Mouse (Mus musculus): ENCODE measurements around the gene Chd1l.

GRCm38 (mm10) chr3:97627893-97628292 lies 17.9 kb upstream of the Chd1l start:
- TF ChIP-seq CTCF (IDR thresholded peaks at IDR 0.05) (no peak), EP300 (IDR thresholded peaks at IDR 0.05) (no peak)
